Mouse (Mus musculus) 416B (cell line): Measurements from ENCODE around the gene Hic2.
A peak's percentile ranks its signal among the peaks of the same experiment; 100 is the strongest.

Experiments used
- DNase-seq: peaks from one replicate; pipeline ENCODE4 v3.0.0; 2011; ENCODE audit warnings: low read depth

Gene Hic2

GRCm38 (mm10) chr16:17276164-17277151 lies 43.1 kb downstream of the Hic2 start:
- peak; percentile 91 for DNase-seq

- DNase-seq = no peak
Measured at GRCm38 (mm10) chr16:17277342-17278211, 44.2 kb downstream of the Hic2 start.

GRCm38 (mm10) chr16:17280471-17280870 lies 47.1 kb downstream of the Hic2 start:
- DNase-seq = no peak

- DNase-seq = no peak
Measured at GRCm38 (mm10) chr16:17283151-17283550, 49.8 kb downstream of the Hic2 start.

GRCm38 (mm10) chr16:17287103-17287502 lies 53.7 kb downstream of the Hic2 start:
- no peak for DNase-seq

GRCm38 (mm10) chr16:17291016-17291415 lies 57.6 kb downstream of the Hic2 start:
- DNase-seq = no peak

GRCm38 (mm10) chr16:17292751-17293150 lies 59.4 kb downstream of the Hic2 start:
- peak; percentile 74 for DNase-seq

- DNase-seq = no peak
Measured at GRCm38 (mm10) chr16:17300818-17301217, 67.4 kb downstream of the Hic2 start.

- DNase-seq = no peak
Measured at GRCm38 (mm10) chr16:17303521-17304245, 70.3 kb downstream of the Hic2 start.

GRCm38 (mm10) chr16:17307461-17307860 lies 74.1 kb downstream of the Hic2 start:
- no peak for DNase-seq

- no peak for DNase-seq
Measured at GRCm38 (mm10) chr16:17309036-17309435, 75.7 kb downstream of the Hic2 start.

GRCm38 (mm10) chr16:17312531-17312930 lies 79.2 kb downstream of the Hic2 start:
- no peak for DNase-seq
